Mouse (Mus musculus): ENCODE measurements around the gene Phb. TPM values are rescaled to one million over a fixed set of nuclear protein-coding genes. Genes with fewer than 3 reads are reported as not detected.
"Not testable (repeated sequence)": the region's sequence is repeated elsewhere in the genome, so short reads cannot be mapped to it uniquely, and the experiment has no call there.

Phb gene
- polyA plus RNA-seq, 1 experiment from 2014 or later = 186 TPM

DNA sequence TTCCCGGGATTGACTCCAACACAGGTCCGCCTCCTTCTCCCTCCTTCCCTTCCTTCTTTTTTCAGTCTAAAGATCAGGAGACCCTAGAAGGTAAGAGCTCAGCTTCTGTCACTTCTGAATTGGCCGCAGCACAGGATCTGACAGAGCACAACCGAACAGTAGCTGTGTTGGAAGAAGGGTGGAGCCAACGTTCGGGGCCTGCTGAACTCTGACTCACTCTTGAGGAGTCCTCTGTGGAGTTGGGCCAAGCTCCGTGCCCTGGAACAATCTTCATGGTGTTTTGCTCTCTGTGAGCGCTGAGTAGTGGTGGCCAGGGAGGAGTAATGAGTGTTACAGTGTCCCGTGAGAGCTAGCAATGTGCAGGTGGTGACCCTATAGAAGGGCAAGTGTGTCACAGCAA is 15.8 kb upstream of the Phb start:
- Histone ChIP-seq H3K4me3 (replicated peaks) (no peak overlapping the region), H3K27ac (replicated peaks) (no peak overlapping the region), H3K4me1 (peaks cover 17% of the 10 kb centered on the region), H3K36me3 (no peaks in the 10 kb centered on the region), H3K9me3 (replicated peaks) (no peaks in the 10 kb centered on the region), H3K9ac (no peak overlapping the region), H3K4me2 (replicated peaks) (no peak overlapping the region), H3K27me3 (peaks cover 10% of the 10 kb centered on the region)
- no peak for ATAC-seq (ENCODE audit: insufficient number of reproducible peaks, low FRiP score, low TSS enrichment, low read depth)
- 53% methylated on average over 9 of the region's 9 CpGs for WGBS

DNA sequence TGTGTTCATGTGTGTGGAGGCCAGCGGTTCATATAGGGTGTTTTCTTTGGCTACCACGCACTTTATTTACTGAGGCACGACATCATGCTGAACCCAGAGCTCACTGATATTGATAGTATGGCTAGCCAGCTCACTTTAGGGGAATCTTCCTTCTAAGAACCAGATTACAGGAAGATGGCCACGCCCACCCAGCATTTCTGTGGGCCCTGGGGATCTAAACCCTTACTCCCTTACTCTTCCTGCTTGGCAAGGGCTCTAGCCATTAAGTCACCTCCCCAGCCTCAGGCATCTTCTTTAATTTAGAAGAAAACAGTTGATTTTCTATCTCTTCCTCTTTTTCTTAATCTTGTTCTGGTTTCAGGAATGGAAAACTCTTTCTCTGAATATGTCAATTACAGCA is 9.3 kb upstream of the Phb start:
- Histone ChIP-seq H3K27me3 (no peaks in the 10 kb centered on the region), H3K4me1 (peaks cover 4% of the 10 kb centered on the region; the same call in 1 of the 2 replicates), H3K4me2 (replicated peaks) (no peak overlapping the region), H3K36me3 (no peaks in the 10 kb centered on the region), H3K4me3 (replicated peaks) (no peak overlapping the region), H3K27ac (replicated peaks) (peak overlapping the region; percentile 19; the same call in 1 of the 2 replicates), H3K9ac (no peak overlapping the region), H3K9me3 (replicated peaks) (no peaks in the 10 kb centered on the region)
- 63% methylated on average over 4 of the region's 4 CpGs for WGBS
- ATAC-seq (ENCODE audit: insufficient number of reproducible peaks, low FRiP score, low TSS enrichment, low read depth) = no peak

- Histone ChIP-seq H3K36me3 (peaks cover 30% of the 10 kb centered on the region), H3K27me3 (no peaks in the 10 kb centered on the region), H3K4me2 (replicated peaks) (peak overlapping the region; percentile 73), H3K9ac (peak overlapping the region; percentile 53), H3K4me3 (replicated peaks) (peak overlapping the region; percentile 64), H3K27ac (replicated peaks) (peak overlapping the region; percentile 73), H3K9me3 (replicated peaks) (no peaks in the 10 kb centered on the region), H3K4me1 (peaks cover 9% of the 10 kb centered on the region)
- WGBS = 1% methylated on average over 11 of the region's 11 CpGs
- ATAC-seq (ENCODE audit: insufficient number of reproducible peaks, low FRiP score, low TSS enrichment, low read depth) = no peak
These were observed 420 bp downstream of the Phb start for GRCm38 (mm10) chr11:95667177-95667576.

GRCm38 (mm10) chr11:95668086-95668485 is 1.3 kb downstream of the Phb start:
- 93% methylated on average over 7 of the region's 7 CpGs for WGBS
- H3K9me3 ChIP-seq (replicated peaks); ATAC-seq (ENCODE audit: insufficient number of reproducible peaks, low FRiP score, low TSS enrichment, low read depth): not testable (repeated sequence)

GRCm38 (mm10) chr11:95675498-95675897 is 8.7 kb downstream of the Phb start:
- H3K27me3 ChIP-seq = no peaks in the 10 kb centered on the region
- H3K9ac ChIP-seq = no peak overlapping the region
- no peak overlapping the region for H3K4me2 ChIP-seq (replicated peaks)
- H3K36me3 ChIP-seq = peaks cover 75% of the 10 kb centered on the region
- ATAC-seq (ENCODE audit: insufficient number of reproducible peaks, low FRiP score, low TSS enrichment, low read depth) = no peak
- H3K4me1 ChIP-seq = peaks cover 29% of the 10 kb centered on the region
- H3K27ac ChIP-seq (replicated peaks) = no peak overlapping the region
- H3K9me3 ChIP-seq (replicated peaks) = no peaks in the 10 kb centered on the region
- 84% methylated on average over 14 of the region's 14 CpGs for WGBS
- no peak overlapping the region for H3K4me3 ChIP-seq (replicated peaks)

More at GRCm38 (mm10) chr11:95668086-95668485, 1.3 kb downstream of the Phb start:
- not testable (repeated sequence) for H3K9ac ChIP-seq; H3K4me1 ChIP-seq; H3K27me3 ChIP-seq; H3K27ac ChIP-seq (replicated peaks)
- H3K4me2 ChIP-seq (replicated peaks) = peak overlapping the region; percentile 73
- H3K36me3 ChIP-seq = peaks cover 35% of the 10 kb centered on the region
- peak overlapping the region; percentile 64; the same call in 1 of the 2 replicates for H3K4me3 ChIP-seq (replicated peaks)

DNA sequence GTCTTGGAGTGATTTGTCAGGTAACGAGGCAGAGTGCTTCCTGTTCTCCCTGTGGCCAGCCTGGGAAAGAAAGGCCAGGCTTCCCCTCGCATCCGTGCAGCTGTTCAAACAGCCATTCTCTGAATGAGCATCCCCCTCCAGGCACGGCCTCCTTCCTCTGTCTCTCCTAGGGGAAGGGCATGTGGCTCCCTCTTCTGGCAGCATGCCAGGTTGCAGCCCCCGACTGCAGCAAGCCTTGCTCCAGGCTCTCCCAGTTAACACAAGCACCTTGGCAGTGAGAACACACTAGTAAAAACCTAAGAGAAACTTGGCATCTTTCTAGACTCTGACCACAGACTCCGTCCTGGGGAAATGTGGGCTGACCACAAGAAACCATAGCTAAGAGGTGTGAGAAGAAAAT is 9.6 kb downstream of the Phb start:
- Histone ChIP-seq H3K4me2 (replicated peaks) (no peak overlapping the region), H3K9ac (no peak overlapping the region), H3K27me3 (no peaks in the 10 kb centered on the region), H3K36me3 (peaks cover 72% of the 10 kb centered on the region), H3K9me3 (replicated peaks) (no peaks in the 10 kb centered on the region), H3K27ac (replicated peaks) (no peak overlapping the region), H3K4me3 (replicated peaks) (no peak overlapping the region), H3K4me1 (peaks cover 33% of the 10 kb centered on the region)
- ATAC-seq (ENCODE audit: insufficient number of reproducible peaks, low FRiP score, low TSS enrichment, low read depth) = peak; percentile 43
- 12% methylated on average over 6 of the region's 6 CpGs for WGBS

DNA sequence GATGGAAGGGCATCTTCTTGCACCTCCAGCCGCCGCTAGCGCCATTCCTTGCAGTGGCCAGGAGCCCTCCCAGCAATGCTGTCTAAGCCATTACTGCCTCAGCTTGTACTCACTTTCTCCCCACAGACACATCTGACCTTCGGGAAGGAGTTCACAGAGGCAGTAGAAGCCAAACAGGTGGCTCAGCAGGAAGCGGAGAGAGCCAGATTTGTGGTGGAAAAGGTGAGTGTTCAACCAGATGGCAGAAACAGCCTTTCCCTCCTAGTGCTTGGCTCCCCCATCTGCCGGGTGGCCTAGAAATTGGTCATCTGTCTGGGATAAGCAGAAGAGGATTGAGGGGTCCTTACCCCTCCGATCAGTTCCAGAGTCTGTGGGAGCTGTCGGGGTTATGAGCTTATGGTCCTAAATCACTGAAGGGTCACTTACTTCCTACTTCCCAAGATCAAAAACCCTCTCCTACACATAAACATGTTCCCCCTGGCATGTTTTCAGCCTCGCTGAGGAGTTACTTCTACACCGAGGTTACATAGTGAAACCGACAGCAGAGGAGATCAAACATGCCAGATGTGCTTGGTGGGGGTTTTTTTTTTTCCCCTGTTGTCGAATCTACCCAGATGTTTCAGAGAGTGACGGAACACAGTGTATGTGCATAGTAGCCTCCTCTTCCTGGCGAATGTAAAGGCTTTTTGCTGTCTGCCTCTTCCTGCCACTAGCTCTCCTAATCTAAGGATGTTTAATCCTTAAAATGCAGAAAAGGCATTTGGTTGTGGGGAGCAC is 11.4 kb downstream of the Phb start:
- peaks cover 60% of the 10 kb centered on the region for H3K36me3 ChIP-seq
- no peak for ATAC-seq (ENCODE audit: insufficient number of reproducible peaks, low FRiP score, low TSS enrichment, low read depth)
- 71% methylated on average over 14 of the region's 14 CpGs for WGBS

GRCm38 (mm10) chr11:95681995-95682601 is 15.3 kb downstream of the Phb start:
- no peak overlapping the region for H3K4me2 ChIP-seq (replicated peaks)
- H3K4me3 ChIP-seq (replicated peaks) = no peak overlapping the region
- H3K27me3 ChIP-seq = no peaks in the 10 kb centered on the region
- peaks cover 35% of the 10 kb centered on the region for H3K36me3 ChIP-seq
- H3K27ac ChIP-seq (replicated peaks) = peak overlapping the region; percentile 4; the same call in 1 of the 2 replicates
- WGBS = 51% methylated on average over 9 of the region's 9 CpGs
- no peak for ATAC-seq (ENCODE audit: insufficient number of reproducible peaks, low FRiP score, low TSS enrichment, low read depth)
- H3K9me3 ChIP-seq (replicated peaks) = no peaks in the 10 kb centered on the region
- peaks cover 33% of the 10 kb centered on the region for H3K4me1 ChIP-seq
- H3K9ac ChIP-seq = no peak overlapping the region

More for the DNA sequence above, 11.4 kb downstream of the Phb start:
- no peaks in the 10 kb centered on the region for H3K9me3 ChIP-seq (replicated peaks)
- no peak overlapping the region for H3K4me3 ChIP-seq (replicated peaks)
- H3K4me1 ChIP-seq = peaks cover 45% of the 10 kb centered on the region
- H3K4me2 ChIP-seq (replicated peaks) = no peak overlapping the region
- H3K27ac ChIP-seq (replicated peaks) = peak overlapping the region; percentile 2; the same call in 1 of the 2 replicates
- no peak overlapping the region for H3K9ac ChIP-seq
- H3K27me3 ChIP-seq = no peaks in the 10 kb centered on the region

- peaks cover 26% of the 10 kb centered on the region for H3K4me1 ChIP-seq
- ATAC-seq (ENCODE audit: insufficient number of reproducible peaks, low FRiP score, low TSS enrichment, low read depth) = no peak
These were observed 16.2 kb downstream of the Phb start for GRCm38 (mm10) chr11:95682946-95683345.

DNA sequence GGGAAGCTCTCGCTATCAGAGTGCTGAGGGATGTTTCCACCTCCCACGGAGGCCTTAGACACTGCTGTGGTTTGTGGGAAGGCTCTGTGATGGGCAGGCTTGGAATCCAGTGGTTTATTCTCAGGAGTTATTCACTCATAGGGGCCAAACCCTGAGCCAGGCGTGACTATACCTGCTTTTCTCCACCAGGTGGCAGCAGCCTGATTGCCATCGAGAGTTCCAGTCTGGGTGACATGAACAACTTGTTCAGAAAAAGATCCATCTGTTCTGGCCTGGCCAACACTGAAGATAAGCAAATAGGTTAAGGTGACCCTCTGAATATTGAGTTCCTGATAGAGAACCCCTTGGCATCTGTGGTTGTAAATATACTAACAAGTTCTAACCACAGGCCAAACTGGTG is 19.3 kb downstream of the Phb start:
- no peak overlapping the region for H3K9ac ChIP-seq
- WGBS = under 1% methylated on average over 4 of the region's 4 CpGs
- ATAC-seq (ENCODE audit: insufficient number of reproducible peaks, low FRiP score, low TSS enrichment, low read depth) = no peak

More at GRCm38 (mm10) chr11:95682946-95683345, 16.2 kb downstream of the Phb start:
- Histone ChIP-seq H3K27me3 (no peaks in the 10 kb centered on the region), H3K27ac (replicated peaks) (no peak overlapping the region), H3K9me3 (replicated peaks) (no peaks in the 10 kb centered on the region), H3K4me3 (replicated peaks) (no peak overlapping the region), H3K4me2 (replicated peaks) (no peak overlapping the region), H3K36me3 (peaks cover 27% of the 10 kb centered on the region), H3K9ac (no peak overlapping the region)
- WGBS = 73% methylated on average over 3 of the region's 3 CpGs

GRCm38 (mm10) chr11:95687084-95687656 is 20.4 kb downstream of the Phb start:
- Histone ChIP-seq H3K27me3 (no peaks in the 10 kb centered on the region), H3K36me3 (no peaks in the 10 kb centered on the region), H3K4me2 (replicated peaks) (no peak overlapping the region), H3K9ac (no peak overlapping the region), H3K9me3 (replicated peaks) (no peaks in the 10 kb centered on the region), H3K4me3 (replicated peaks) (no peak overlapping the region), H3K27ac (replicated peaks) (no peak overlapping the region), H3K4me1 (peaks cover 20% of the 10 kb centered on the region)
- no peak for ATAC-seq (ENCODE audit: insufficient number of reproducible peaks, low FRiP score, low TSS enrichment, low read depth)
- WGBS = 22% methylated on average over 11 of the region's 11 CpGs

More for the DNA sequence above, 19.3 kb downstream of the Phb start:
- Histone ChIP-seq H3K36me3 (0 out of 2 replicates have a peak, but pooled peaks cover 6% of the 10 kb centered on the region), H3K4me2 (replicated peaks) (no peak overlapping the region), H3K4me1 (peaks cover 32% of the 10 kb centered on the region), H3K27me3 (no peaks in the 10 kb centered on the region), H3K27ac (replicated peaks) (no peak overlapping the region), H3K9me3 (replicated peaks) (no peaks in the 10 kb centered on the region), H3K4me3 (replicated peaks) (no peak overlapping the region)

Measured in embryonic facial prominence, embryonic 15.5 days (tissue).